Mouse (Mus musculus): ENCODE results near the gene Tbl1x. TPM values are rescaled to one million over a fixed set of nuclear protein-coding genes. Genes with fewer than 3 reads are reported as not detected.

Tbl1x gene
- polyA plus RNA-seq, 1 experiment from 2014 or later = 53.3 TPM

DNA sequence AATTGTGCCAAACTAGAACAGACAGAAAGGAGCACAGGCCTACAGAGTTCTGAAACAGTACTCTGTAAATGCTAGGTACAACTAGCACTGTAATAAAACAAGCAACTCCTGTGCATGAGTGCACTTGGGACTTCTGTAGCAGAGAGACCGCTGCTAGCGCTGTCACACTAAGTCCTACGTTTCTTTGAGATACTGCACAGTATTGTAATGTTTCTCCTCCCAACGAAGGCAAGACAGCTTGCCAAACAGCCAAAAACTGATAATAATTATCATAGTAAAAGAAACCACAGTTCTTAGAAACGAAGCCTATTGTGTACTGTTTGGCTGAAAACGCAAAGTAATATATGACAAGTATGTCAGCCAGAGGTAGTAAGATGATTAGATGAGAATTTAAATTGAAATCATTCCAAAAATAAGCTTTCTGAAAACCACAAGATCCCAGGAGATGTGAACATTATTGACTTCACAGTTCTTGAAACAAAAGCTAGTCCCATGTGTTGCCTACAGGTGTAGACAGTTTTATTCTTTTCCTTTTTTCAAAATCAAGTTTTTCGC is 83.9 kb downstream of the Tbl1x start:
- Histone ChIP-seq H3K4me2 (ENCODE audit: low read depth, low read length) (no peak overlapping the region), H3K4me3 (ENCODE audit: low read length) (no peak overlapping the region), H3K27ac (ENCODE audit: low read length) (no peak overlapping the region), H3K9ac (ENCODE audit: low read depth, low read length) (no peak overlapping the region), H3K4me1 (ENCODE audit: control insufficient read depth, insufficient read depth, low read length) (no peaks in the 10 kb centered on the region), H3K27me3 (replicated peaks; ENCODE audit: control insufficient read depth, insufficient read depth, low read length) (no peaks in the 10 kb centered on the region), H3K36me3 (ENCODE audit: control insufficient read depth, insufficient read depth, low read length) (no peaks in the 10 kb centered on the region), H3K9me3 (ENCODE audit: control insufficient read depth, low read length) (no peaks in the 10 kb centered on the region)
- WGBS = 73% methylated on average over 7 of the region's 7 CpGs
- ATAC-seq = no peak

DNA sequence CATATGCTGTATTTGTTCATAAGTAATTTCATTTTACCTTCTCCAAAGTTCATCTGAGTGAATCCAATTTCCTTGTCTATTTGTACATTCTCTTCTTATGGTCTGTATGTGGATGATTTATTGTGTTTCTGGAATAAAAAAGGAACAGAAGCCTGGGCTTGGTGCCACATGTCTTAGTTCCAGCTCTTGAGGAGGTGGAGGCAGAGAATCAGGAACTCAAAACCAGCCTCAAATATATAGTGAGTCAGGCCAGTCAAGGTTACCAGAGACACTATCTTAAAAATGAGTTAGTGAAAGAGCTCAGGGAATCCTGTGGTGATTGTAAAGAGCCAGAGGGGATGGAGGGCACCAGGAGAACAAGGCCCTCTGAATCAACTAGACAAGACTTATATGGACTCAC is 86.9 kb downstream of the Tbl1x start:
- ATAC-seq = no peak
- Histone ChIP-seq H3K4me3 (ENCODE audit: low read length) (no peak overlapping the region), H3K4me2 (ENCODE audit: low read depth, low read length) (no peak overlapping the region)

DNA sequence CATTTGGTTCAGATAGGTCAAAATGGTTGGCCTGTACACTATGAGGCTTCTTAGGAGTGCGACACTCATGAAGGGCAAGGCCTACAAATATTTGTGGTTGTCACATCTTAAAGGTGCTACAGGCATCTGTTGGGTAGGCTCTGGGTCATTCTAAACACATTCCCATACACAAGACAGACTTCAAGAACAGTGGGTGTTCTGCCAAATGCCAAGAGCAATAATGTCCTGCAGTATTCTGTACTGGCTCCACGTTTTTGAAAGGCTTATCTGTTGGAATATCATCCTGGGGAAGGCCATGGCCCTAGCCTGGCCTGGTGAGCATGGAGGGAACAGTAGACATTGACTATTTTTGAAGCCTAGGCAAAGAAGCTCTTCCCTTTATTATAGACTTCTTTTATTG is 87.9 kb downstream of the Tbl1x start:
- no peaks in the 10 kb centered on the region for H3K27me3 ChIP-seq (replicated peaks; ENCODE audit: control insufficient read depth, insufficient read depth, low read length)
- no peak overlapping the region for H3K9ac ChIP-seq (ENCODE audit: low read depth, low read length)
- no peaks in the 10 kb centered on the region for H3K36me3 ChIP-seq (ENCODE audit: control insufficient read depth, insufficient read depth, low read length)
- no peak overlapping the region for H3K4me2 ChIP-seq (ENCODE audit: low read depth, low read length)
- H3K4me3 ChIP-seq (ENCODE audit: low read length) = no peak overlapping the region
- H3K9me3 ChIP-seq (ENCODE audit: control insufficient read depth, low read length) = no peaks in the 10 kb centered on the region
- no peaks in the 10 kb centered on the region for H3K4me1 ChIP-seq (ENCODE audit: control insufficient read depth, insufficient read depth, low read length)
- H3K27ac ChIP-seq (ENCODE audit: low read length) = no peak overlapping the region
- ATAC-seq = no peak
- WGBS = 70% methylated on average over 2 of the region's 2 CpGs

More for the DNA sequence above, 86.9 kb downstream of the Tbl1x start:
- no peaks in the 10 kb centered on the region for H3K4me1 ChIP-seq (ENCODE audit: control insufficient read depth, insufficient read depth, low read length)
- H3K9ac ChIP-seq (ENCODE audit: low read depth, low read length) = no peak overlapping the region
- no peaks in the 10 kb centered on the region for H3K9me3 ChIP-seq (ENCODE audit: control insufficient read depth, low read length)
- no peaks in the 10 kb centered on the region for H3K36me3 ChIP-seq (ENCODE audit: control insufficient read depth, insufficient read depth, low read length)
- no peak overlapping the region for H3K27ac ChIP-seq (ENCODE audit: low read length)
- H3K27me3 ChIP-seq (replicated peaks; ENCODE audit: control insufficient read depth, insufficient read depth, low read length) = no peaks in the 10 kb centered on the region

DNA sequence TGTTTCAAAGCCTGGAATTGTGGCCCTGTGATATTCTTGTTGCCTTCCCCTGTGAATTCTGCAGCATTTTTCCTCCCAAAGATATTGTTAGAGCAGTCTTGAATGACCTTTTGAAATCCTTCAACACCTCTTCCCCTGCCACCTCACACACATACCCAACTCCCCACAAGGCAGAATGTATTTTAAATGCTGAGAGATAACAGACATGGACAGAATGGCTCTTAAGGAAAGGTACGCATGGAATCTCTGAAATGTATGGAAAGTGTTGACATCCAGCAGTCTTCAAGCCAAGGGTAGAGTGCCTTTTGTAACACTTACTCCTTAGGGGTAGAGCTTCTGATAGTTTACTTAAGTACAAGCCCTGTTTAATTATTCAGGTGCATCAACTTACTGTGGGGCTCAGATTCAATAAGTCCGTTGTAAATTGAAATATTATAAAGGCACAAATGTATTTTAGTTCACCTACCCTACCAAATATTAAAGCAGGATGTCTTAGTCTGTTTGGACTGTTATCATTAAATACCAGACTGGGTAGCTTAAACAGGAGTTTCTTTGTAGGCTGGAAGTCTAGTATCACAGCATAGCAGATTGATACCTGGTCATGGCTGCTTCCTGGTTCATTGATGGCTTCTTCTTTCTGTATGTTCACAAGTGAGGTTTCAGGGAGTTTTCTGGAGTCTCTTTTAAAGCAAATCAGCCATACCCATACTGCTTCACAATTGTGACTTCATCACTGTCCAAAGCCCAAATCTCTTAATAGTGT is 92.9 kb downstream of the Tbl1x start:
- WGBS = 86% methylated on average over 2 of the region's 2 CpGs
- no peak overlapping the region for H3K4me2 ChIP-seq (ENCODE audit: low read depth, low read length)
- no peak for ATAC-seq
- no peaks in the 10 kb centered on the region for H3K4me1 ChIP-seq (ENCODE audit: control insufficient read depth, insufficient read depth, low read length)
- no peak overlapping the region for H3K9ac ChIP-seq (ENCODE audit: low read depth, low read length)
- no peak overlapping the region for H3K4me3 ChIP-seq (ENCODE audit: low read length)
- no peaks in the 10 kb centered on the region for H3K27me3 ChIP-seq (replicated peaks; ENCODE audit: control insufficient read depth, insufficient read depth, low read length)
- no peaks in the 10 kb centered on the region for H3K36me3 ChIP-seq (ENCODE audit: control insufficient read depth, insufficient read depth, low read length)
- H3K9me3 ChIP-seq (ENCODE audit: control insufficient read depth, low read length) = no peaks in the 10 kb centered on the region
- H3K27ac ChIP-seq (ENCODE audit: low read length) = no peak overlapping the region

DNA sequence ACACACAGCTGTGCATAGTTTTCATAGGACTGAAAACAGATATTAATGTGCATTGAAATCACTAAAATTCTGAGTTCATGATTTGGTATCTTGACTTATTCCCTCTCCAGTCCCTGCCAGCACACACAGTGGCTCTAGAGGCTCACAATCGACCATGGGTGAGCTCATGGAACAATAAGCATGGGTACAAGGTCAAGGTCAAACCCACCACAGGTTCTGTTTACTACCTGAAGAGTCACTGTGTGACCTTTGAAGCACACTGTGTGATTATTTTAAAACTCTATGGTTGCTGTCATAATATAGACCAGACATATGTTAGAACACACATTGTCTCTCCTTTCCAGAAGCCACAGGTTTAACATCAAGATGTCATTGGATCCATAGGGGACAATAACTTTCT is 96.7 kb downstream of the Tbl1x start:
- no peak overlapping the region for H3K27ac ChIP-seq (ENCODE audit: low read length)
- H3K9ac ChIP-seq (ENCODE audit: low read depth, low read length) = no peak overlapping the region
- H3K27me3 ChIP-seq (replicated peaks; ENCODE audit: control insufficient read depth, insufficient read depth, low read length) = no peaks in the 10 kb centered on the region
- no peaks in the 10 kb centered on the region for H3K9me3 ChIP-seq (ENCODE audit: control insufficient read depth, low read length)
- no peak overlapping the region for H3K4me3 ChIP-seq (ENCODE audit: low read length)
- WGBS = 25% methylated on average over 1 of the region's 1 CpGs
- no peaks in the 10 kb centered on the region for H3K36me3 ChIP-seq (ENCODE audit: control insufficient read depth, insufficient read depth, low read length)
- peak; percentile 58 for ATAC-seq
- H3K4me1 ChIP-seq (ENCODE audit: control insufficient read depth, insufficient read depth, low read length) = no peaks in the 10 kb centered on the region
- H3K4me2 ChIP-seq (ENCODE audit: low read depth, low read length) = no peak overlapping the region

DNA sequence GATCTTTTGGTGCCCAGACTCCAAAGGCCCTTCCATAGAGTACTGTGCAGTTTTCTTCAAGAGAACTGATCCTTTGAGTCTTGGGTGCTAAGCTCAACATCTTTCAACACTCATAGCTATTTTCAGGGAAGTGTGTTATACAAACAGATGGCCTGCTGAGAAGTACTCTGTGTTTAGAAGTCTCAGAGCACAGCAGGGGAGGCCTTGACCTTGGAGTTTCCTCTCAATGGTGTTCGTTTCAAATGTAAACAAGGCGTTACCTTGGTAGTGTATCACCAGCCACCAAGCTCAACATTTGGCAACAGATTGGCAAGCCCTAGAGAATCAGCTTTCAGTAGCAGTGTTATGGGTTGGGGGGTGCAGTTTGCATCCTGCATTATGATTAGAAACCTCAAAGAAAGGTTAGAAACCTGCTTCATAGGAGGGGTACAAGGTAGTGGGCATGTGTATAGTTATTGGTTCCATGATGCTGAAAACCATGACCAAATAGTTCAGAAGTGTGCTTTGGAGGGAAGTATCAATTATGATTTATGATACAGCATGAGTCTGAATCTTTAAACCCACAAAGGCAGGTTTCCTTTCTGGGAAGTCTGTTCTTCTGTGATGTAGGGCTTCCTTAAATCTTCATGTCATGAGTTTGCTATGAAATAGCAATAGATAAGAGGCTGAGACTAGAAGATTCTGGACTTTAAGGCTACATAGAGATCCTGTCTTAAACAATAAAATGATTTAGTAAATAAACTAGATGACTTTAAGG is 98.3 kb downstream of the Tbl1x start:
- no peaks in the 10 kb centered on the region for H3K36me3 ChIP-seq (ENCODE audit: control insufficient read depth, insufficient read depth, low read length)
- no peak overlapping the region for H3K9ac ChIP-seq (ENCODE audit: low read depth, low read length)
- no peak overlapping the region for H3K4me3 ChIP-seq (ENCODE audit: low read length)
- 45% methylated on average over 2 of the region's 2 CpGs for WGBS
- H3K27ac ChIP-seq (ENCODE audit: low read length) = no peak overlapping the region
- no peaks in the 10 kb centered on the region for H3K27me3 ChIP-seq (replicated peaks; ENCODE audit: control insufficient read depth, insufficient read depth, low read length)
- H3K4me2 ChIP-seq (ENCODE audit: low read depth, low read length) = no peak overlapping the region
- H3K9me3 ChIP-seq (ENCODE audit: control insufficient read depth, low read length) = no peaks in the 10 kb centered on the region
- H3K4me1 ChIP-seq (ENCODE audit: control insufficient read depth, insufficient read depth, low read length) = no peaks in the 10 kb centered on the region
- no peak for ATAC-seq

DNA sequence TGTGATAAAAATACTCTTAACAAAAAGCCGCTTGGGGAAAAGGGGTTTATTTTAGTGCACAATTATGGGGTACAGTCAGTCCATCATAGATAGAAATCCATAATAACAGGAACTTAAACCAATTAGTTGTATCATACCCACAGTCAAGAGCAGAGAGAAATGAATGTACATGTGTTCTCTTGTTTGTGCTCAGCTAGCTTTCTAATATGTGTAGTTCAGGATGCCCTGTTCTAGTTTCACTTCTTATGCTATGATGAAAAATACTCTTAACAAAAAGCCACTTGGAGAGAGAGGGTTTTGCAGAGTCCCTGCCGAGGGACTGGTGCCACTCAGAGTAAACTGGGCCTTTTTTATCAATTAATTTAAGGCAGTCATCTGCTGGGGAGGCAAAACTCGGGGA is 101.1 kb downstream of the Tbl1x start:
- Histone ChIP-seq H3K4me2 (ENCODE audit: low read depth, low read length) (no peak overlapping the region), H3K27me3 (replicated peaks; ENCODE audit: control insufficient read depth, insufficient read depth, low read length) (no peaks in the 10 kb centered on the region), H3K27ac (ENCODE audit: low read length) (no peak overlapping the region), H3K4me3 (ENCODE audit: low read length) (no peak overlapping the region), H3K9ac (ENCODE audit: low read depth, low read length) (no peak overlapping the region), H3K4me1 (ENCODE audit: control insufficient read depth, insufficient read depth, low read length) (no peaks in the 10 kb centered on the region), H3K36me3 (ENCODE audit: control insufficient read depth, insufficient read depth, low read length) (no peaks in the 10 kb centered on the region), H3K9me3 (ENCODE audit: control insufficient read depth, low read length) (no peaks in the 10 kb centered on the region)
- 66% methylated on average over 3 of the region's 3 CpGs for WGBS
- ATAC-seq = no peak

DNA sequence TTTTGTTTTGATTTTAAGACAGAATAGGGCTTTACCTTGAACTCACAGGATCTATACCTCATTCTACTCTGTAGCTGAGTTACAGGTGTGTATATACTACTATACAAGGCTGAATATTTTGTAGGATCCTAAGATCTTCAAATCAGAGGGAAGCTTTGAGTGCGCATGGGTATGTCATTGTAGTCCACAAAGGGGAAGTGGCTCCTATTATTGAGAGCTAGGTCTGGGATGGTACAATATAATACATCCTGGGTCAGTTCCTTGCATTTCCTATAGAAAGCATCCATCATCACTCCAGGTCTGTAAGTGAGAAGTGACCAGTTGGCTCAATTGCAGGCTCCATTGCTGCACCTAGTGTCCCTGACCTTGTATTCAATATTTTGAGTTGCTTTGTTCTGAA is 102.2 kb downstream of the Tbl1x start:
- Histone ChIP-seq H3K36me3 (ENCODE audit: control insufficient read depth, insufficient read depth, low read length) (no peaks in the 10 kb centered on the region), H3K4me2 (ENCODE audit: low read depth, low read length) (no peak overlapping the region), H3K27ac (ENCODE audit: low read length) (no peak overlapping the region), H3K9ac (ENCODE audit: low read depth, low read length) (no peak overlapping the region), H3K4me1 (ENCODE audit: control insufficient read depth, insufficient read depth, low read length) (no peaks in the 10 kb centered on the region), H3K4me3 (ENCODE audit: low read length) (no peak overlapping the region), H3K9me3 (ENCODE audit: control insufficient read depth, low read length) (no peaks in the 10 kb centered on the region), H3K27me3 (replicated peaks; ENCODE audit: control insufficient read depth, insufficient read depth, low read length) (no peaks in the 10 kb centered on the region)
- no peak for ATAC-seq
- WGBS = 97% methylated on average over 1 of the region's 1 CpGs

DNA sequence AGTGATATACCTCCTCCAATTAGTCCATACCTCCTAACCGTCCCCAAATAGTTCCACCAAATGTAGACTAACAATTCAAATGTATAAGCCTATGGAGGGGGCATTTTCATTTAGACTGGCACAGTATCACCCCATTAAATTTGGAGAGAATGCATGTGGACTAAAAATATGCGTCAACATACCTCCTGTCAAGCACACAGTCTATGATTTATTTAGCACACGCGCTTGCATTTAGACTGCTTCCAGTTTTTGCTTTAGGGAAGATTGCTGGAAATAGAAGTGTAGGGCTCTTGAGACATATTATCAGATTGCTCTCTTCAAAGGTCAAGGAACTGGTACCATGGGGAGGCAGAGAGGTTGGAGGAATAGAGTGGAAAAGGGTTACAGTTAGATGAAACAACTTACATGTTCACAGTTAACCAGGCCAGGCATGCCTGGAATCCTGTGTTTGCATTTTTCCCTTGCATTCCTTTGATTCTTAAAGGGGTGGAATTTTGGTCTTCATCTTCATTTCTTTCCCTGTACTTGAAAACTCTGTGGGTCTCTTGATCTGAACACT is 105.0 kb downstream of the Tbl1x start:
- Histone ChIP-seq H3K4me1 (ENCODE audit: control insufficient read depth, insufficient read depth, low read length) (no peaks in the 10 kb centered on the region), H3K4me2 (ENCODE audit: low read depth, low read length) (no peak overlapping the region), H3K27me3 (replicated peaks; ENCODE audit: control insufficient read depth, insufficient read depth, low read length) (no peaks in the 10 kb centered on the region), H3K9ac (ENCODE audit: low read depth, low read length) (no peak overlapping the region), H3K27ac (ENCODE audit: low read length) (no peak overlapping the region), H3K4me3 (ENCODE audit: low read length) (no peak overlapping the region), H3K36me3 (ENCODE audit: control insufficient read depth, insufficient read depth, low read length) (no peaks in the 10 kb centered on the region), H3K9me3 (ENCODE audit: control insufficient read depth, low read length) (no peaks in the 10 kb centered on the region)
- no peak for ATAC-seq
- 66% methylated on average over 4 of the region's 4 CpGs for WGBS
